Mouse (Mus musculus) kidney, postnatal 4 days (tissue): Measurements from ENCODE around the gene Lbx2.

ENCODE experiments used
- DNase-seq, 2 experiments: peaks; one replicate each; pipeline ENCODE4 v3.0.0; 2021; ENCODE audit warnings: mixed read lengths in 2 of 2

The Lbx2 gene

DNA sequence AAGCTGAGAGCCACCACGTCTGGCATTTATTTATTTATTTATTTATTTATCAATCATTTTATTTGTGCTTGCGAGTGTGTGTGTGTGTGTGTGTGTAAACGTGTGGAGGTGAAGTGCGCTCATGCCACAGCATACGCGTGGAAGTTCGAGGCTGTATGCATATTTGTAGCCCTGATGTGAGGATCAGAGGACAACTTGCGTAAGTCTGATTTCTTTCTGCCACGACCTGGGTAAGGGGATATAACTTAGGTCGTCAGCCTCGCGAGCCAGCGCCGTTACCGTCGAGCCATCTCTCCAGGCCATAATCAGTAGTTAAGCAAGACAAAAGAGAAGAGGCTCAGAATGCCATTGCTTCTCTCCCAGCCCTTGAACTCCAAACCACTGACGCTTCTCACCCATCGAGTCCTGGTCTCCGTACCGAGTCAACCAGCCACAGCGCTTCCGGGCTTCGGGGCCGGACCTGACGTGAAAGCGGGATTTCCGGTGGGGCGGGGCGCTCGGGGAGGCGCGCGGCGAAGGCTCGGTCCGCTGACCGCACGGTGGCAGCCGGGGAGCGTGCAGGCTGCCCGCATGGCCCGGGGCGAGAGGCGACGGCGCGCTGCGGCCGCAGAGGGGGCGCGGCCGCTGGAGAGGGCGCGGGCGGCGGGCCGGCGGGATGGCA is 29.0 kb downstream of the Lbx2 start, which contains the start of gene Mogs:
Mogs (plus strand) TSS at position 486 of the 661 bp plus-strand sequence.
- peak; percentile 96 to 97 for DNase-seq

DNA sequence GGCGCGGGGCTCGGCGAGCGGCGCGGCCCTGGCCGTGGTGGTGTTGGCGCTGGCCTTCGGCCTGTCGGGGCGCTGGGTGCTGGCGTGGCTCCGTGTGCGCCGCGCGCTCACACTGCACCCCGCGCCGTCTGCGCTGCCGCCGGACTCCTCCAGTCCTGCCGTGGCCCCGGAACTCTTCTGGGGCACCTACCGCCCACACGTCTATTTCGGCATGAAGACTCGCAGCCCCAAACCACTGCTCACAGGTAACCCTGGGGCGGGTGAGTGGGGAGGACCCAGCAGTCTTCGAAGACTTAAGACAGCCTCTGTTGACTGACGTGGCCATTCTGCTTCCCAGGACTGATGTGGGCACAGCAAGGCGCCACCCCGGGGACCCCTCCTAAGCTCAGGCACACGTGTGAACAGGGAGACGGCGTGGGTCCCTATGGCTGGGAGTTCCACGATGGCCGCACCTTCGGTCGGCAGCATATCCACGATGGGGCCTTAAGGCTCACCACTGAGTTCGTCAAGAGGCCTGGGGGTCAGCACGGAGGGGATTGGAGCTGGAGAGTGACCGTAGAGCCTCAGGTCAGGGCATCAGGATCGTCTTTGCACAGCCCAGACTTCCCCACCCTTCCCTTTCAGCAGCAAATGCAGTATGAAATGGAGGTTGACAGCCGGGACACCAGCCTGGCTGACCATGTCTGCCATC is 29.7 kb downstream of the Lbx2 start:
- DNase-seq = no peak

DNA sequence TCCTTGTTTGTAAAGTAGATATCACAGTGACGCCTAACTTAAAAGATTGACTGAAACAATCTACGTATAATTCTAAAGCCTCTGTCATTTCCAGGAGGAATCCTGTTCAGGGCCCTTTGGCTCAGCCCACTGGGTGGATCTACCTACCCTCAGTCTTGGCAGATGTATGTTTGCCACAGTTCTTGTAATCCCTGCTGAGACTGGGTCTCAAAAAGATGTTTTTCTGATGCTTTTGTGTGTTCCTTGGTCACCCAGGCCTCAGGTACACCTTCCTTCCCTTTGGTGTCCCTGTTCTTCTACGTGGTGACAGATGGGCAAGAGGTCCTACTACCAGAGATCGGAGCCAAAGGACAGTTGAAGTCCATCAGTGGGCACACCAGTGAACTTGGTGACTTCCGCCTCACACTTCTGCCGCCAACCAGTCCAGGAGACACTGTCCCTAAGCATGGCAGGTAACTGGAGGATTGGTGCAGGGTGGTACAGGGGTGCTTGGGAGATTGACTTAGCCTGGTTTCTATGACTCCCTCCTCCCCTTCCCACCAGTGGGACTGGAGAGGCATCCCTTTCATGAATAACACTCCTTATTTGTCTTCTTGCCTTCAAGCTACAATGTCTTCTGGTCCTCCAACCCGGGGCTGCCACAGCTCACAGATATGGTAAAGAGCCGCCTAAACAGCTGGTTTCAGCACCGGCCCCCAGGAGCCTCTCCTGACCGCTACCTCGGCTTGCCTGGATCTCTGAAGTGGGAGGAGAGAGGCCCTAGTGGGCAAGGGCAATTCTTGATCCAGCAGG is 30.4 kb downstream of the Lbx2 start:
- DNase-seq = no peak

DNA sequence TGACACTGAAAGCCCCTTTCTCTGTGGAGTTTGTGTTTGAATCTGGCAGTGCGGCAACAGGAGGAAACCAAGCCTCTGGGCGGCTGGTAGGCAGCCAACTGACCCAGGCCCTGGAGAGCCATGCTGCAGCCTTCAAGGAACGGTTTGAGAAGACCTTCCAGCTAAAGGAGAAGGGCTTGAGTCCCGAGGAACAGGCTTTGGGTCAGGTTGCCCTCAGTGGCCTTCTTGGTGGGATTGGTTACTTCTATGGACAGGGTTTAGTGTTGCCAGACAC is 30.9 kb downstream of the Lbx2 start:
- peak in 1 of 2 experiments; percentile 5 for DNase-seq

DNA sequence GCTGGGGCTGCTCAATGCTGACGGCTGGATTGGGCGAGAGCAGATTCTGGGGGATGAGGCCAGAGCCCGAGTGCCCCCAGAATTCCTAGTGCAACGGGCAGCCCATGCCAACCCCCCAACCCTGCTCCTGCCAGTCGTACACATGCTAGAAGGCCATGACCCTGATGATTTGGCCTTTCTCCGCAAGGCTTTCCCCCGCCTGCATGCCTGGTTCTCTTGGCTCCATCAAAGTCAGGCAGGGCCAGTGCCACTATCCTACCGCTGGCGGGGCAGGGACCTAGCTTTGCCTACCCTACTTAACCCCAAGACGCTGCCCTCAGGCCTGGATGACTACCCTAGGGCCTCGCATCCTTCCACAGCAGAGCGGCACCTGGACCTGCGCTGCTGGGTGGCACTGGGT is 31.4 kb downstream of the Lbx2 start:
- peak in 1 of 2 experiments; percentile 11 for DNase-seq

DNA sequence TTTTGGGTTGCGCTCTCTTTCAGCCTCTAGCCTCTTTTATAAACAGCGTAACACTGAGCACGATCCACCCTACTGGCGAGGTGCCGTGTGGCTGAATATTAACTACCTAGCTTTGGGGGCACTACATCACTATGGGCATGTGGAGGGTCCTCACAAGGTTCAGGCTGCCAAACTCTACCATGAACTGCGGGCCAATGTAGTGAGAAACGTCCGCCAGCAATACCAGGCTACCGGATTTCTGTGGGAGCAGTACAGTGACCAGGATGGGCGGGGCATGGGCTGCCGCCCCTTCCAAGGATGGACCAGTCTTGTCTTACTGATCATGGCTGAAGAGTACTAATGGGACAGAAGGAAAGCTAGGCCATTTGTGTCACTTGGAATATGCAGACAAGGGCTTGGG is 32.2 kb downstream of the Lbx2 start:
- DNase-seq = peak in 1 of 2 experiments; percentile 11

DNA sequence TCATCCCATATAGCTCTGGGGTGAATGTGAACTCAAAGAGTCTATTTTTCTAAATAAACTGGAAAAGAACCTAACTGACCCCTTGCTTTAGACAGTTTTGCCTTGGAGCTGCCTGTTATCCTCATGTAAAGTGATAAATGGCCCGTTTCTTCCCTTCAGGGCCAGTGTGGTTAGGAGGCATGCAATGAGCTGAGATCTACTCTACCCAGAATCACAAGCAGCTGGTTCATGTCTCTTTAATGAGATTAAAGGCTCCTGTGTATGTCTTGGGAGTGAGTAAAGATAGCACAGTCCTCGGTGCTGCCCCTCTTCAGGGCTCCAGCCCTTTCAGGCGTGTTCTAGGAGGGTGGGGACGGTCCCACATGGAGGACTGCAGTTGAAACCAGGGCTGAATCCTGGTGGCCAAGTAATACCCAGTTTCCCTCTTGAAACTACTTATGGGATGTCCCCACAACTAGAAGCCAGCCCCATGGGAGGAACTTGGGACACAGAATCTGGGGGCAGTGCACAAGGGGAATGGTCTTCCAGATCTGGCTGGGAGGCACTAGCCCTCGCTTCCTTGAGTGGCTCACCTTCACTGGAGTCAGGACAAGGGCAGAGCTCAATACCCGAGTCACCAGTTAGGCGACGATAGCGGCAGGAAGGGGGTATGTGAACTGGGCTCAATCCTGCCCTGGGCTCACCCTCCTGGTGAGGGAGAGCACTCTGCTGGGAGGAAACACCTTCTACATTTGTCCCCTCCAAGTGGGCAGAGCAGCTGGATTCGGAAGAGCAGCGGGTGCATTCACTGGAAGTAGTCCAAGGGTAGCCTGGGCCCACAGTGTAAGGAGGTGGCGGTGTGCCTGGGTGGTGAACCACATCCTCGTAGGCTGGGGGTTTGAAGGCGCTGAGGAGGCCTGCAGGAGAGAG is 32.9 kb downstream of the Lbx2 start:
- peak in 1 of 2 experiments; percentile 3 for DNase-seq

DNA sequence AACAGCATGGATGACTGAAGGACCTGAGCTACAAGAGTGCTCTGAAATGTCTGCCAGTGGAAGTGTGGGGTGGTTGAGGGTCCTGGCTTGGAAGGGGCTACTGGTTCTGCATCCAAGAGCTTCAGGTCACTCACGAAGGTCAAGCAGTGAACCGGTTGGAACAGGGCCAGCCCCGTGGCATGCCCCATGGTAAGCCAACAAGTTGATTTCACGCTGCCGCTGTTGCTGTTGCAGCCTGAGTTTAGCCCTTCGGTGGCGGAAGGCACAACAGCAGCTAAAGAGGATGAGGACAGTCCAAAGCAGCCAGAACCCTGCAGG is 33.5 kb downstream of the Lbx2 start:
- peak; percentile 48 to 59 for DNase-seq

DNA sequence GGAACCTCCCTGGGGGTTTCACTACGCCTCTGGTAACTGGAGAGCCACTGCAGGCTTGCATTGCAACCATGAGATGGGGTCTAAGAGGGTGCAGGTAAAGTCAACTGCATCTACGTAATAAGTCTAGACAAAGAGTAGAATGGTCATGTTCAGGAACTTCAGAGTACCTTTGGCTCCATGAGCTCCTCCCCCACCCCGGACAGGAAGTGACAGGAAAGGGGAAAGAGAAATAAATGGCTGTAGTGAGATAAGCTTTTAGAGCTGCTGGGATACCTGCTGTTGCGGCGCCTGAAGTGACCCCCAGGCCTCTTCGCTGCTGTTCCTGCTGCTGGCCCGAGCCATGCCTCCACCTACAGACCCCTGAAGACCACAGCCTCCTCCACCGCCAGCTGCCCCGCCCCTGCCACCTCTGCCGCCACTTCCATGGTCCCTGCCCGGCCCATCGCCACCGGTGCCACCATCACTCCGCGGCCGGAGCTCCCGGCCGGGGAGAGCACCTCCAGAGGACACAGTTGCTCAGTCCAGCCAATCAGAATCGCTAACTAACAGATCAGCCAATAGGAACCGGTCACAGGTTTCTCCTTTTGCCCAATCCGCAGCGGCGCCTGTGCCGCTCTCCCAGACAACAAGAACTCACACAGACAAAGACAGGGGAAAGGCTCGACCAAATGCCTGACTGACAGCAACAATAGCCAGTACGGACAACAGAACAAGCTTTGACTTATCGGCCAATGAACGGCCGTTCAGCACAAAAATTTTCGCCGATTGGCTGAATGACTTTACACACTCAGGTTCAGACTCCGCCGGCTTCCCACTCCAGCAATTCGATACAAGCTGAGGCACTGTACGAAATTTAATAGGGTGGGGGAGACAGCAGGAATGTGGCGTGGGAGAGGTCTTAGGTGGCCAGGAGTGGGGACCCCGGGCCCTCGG is 35.0 kb downstream of the Lbx2 start, which contains the start of gene Wbp1:
Wbp1 (minus strand) TSS at position 630 of the 933 bp plus-strand sequence.
- peak; percentile 88 to 94 for DNase-seq

DNA sequence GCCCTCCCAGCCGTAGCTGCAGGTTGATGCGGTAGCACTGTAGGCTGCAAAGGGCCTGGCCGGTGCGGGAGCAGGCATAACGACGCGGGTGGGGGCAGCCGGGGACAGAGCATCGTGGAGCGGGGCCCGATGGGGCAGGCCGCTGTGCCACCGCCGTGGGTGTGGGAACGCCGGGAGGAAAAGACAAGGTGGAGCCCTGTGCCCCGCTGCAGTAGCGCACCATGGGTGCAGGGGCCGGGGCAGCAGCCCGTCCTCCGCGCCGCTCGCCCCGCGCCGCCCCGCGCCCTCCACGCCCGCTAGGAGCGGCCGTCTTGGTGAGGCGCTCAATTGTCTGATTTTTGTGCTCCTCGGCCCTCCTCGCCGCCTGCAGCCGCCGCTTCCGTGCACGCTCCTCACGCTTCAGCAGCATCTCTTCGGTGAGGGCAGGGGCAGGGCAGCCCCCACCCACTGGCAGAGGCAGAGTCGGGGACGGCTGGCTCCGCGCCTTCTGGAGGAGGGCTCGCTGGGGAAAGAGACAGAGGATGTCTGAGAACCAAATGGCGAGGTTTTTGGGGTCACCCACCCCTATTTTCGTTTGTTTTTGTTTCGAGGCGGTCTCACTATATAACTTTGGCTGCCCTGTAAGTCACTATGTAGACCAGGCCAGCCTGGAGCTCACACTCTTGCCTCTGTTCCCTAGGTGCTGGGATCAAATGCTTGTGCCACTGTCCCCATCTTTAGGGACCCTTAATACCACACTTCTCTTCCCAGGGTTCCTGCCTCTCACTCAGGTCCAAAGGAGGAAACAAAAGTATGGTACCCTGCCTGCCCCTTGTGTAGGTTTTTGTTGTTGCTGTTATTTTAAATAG is 35.9 kb downstream of the Lbx2 start:
- DNase-seq = peak; percentile 48 to 62

DNA sequence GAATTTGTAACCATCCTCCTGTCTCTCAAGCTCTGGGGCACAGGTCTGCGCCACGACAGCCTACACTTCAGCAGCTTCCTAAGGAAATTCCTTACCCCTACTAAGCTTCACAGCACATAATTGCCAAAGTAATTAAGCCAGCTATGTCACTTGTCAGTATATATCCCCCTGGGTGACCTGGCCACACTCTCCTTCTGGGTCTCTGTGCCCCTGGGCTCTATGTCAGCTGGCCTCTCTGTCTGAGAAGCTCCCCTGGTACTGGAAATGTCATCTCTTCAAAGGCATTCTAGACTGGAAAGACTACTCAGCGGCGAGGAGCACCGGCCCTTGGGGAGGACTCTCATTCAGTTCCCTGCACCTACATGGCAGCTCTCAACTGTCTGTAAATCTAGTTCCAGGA is 36.8 kb downstream of the Lbx2 start:
- no peak for DNase-seq

DNA sequence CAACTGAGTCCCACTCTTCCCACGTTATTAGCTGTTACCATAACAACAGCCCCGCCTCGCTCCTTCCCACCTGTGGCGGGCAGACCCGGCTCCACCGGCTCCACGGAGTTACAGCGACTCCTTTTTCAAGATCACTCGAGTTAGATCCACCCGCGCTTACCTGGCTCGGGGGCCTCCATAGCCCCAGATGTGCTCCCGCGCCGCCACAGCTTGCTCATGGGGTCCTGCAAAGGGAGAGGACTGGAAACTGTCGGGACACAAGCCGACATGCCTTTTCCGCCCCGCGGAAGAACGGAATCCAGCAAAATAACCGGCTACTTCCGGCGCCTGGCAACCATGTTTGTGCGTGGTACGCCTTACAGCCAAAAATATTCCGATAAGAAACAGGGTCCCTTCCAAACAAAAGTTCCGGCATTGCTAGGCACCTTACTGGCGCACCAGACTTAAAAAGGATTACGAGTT is 38.7 kb downstream of the Lbx2 start:
- peak; percentile 92 to 95 for DNase-seq

DNA sequence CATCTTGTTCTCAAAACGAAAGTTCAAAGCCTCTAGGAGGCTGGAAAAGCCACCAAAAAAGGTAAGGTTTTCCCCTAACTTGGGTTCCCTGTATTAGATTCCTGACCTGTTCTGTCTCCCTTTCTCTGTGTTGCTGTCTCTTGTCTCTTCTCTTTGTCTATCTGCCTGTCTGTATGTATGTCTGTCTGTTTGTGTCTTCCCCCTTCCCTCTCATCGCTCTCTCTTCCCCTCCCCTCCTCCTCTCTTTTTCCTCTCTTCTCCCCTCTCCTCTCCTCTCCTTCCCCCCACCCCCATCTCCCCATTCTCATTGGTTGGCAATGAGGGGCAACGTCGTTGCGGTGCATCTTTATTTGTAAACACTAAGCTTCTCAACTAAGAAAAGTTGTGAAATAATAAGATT is 39.2 kb downstream of the Lbx2 start, which contains the start of gene Ino80b:
Ino80b (minus strand) TSS at position 101 of the 400 bp plus-strand sequence.
- DNase-seq = no peak

DNA sequence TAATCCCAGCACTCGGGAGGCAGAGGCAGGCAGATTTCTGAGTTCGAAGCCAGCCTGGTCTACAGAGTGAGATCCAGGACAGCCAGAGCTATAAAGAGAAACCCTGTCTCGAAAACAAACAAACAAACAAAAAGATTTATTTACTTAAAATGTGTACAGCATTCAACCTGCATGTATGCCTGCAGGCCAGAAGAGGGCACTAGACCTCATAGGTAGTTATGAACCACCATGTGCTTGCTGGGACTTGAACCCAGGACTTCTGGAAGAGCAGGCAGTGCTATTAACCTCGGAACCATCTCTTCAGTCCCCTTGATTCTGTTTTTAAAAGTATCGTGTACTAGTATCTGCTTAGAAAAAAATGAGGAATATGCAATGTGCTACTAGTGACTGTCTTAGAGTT is 41.3 kb downstream of the Lbx2 start:
- no peak for DNase-seq

DNA sequence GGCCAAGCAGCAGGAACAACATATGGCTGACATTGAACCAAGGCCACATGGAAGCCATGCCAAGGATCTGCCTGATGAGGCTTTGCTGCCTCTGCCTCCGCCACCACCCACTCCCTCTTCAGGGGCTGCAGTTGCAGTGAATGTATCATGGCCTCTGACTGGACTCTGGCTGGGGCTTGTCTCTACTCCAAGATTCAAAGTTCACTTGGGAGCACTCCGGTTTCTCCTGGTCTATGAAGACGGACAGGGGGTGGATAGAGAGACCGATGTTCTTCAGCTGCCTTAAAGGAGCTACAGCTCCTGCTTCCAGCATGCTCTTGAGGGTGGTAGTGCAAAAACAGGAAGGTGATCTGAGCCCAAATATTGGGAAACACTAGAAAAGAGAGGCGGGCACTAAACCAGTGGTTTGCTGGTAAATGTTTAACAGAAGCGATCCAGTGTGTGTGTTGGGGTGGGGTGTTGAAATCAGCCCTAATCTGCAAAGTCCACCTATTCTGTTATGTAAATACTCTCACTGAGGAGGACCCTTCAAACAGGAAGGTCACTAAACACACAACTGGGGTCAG is 45.4 kb downstream of the Lbx2 start:
- peak; percentile 49 to 67 for DNase-seq

DNA sequence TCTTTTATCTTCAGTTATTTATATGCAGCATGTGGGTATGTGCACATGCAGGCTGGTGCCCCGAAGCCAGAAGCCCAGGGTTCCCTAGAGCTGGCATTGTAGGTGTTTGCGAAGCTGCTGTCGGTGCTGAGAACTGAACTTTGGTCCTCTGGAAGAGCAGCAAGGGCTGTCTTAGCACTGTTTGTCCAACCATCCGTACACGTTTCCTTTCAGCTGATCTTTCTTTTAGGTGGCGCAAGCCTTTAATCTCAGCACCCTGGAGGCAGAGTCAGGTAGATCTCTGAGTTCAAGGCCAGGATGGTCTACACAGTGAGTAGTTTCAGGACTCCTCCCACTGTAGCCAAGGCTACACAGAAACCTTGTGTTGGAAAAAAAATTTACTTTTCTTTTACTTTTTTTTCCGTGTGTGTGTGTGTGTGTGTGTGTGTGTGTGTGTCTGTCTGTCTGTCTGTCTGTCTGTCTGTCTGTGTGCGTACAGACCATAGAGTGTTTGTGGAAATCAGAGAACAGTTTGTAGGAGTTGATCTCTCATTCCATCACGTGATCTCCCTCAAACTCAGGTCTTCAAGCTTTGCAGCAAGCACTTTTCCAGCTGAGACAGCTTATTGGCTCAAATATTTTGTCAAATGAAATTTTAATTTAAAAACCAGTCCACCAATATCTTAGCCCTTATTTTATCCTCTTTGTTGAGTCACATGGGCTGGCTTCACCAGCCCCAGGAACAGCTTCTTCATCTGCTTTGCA is 46.2 kb downstream of the Lbx2 start:
- no peak for DNase-seq

DNA sequence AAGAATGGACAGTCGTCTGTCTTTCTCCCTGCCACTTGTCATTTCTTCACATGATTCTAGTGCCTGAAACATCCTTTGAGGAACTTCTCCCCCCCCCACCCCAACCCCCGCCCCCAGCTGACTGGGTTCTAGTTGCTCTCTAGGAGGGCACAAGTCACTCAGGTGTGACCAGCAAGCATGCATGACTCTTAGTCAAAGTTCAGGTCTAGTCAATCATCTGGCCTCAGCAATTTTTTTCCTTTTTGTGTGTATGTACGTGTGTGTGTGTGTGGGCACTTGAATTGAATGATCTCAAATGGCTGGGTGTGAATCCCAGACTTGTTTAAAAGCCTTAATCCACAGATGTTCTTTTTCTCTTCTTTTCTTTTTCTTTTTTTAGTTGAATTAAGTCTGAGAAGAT is 48.1 kb downstream of the Lbx2 start:
- no peak for DNase-seq

DNA sequence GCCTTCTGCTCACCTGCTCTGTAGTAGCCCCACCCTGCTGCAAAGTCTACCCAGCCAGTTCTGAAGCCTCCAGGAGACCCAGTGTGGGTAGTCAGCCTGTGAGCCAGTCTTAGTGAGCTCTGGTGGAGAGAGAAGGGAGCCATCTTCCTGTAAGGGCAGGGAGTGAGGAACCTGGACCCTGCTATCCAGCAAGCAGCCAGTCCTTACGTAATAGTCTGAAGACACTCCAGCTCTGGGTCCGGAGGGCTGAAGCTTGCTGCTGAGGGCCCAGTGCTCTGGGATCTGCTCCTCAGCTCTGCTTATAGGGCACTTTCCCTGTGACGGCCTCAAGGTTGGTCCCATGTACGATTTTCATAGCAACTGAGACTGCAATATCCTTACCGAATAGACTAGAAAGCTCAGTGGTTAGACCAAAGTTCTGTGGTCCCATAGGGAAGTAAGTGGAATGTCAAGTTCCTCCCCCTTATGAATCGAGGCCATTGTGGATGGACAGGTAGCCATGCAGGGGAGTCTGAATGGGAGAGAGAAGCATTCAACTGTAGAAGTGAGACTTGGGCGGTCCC is 48.9 kb downstream of the Lbx2 start, which contains the start of gene Rtkn:
Rtkn (plus strand) TSS at position 513 of the 563 bp plus-strand sequence.
- peak in 1 of 2 experiments; percentile 38 for DNase-seq
